In the genomic region with DNA sequence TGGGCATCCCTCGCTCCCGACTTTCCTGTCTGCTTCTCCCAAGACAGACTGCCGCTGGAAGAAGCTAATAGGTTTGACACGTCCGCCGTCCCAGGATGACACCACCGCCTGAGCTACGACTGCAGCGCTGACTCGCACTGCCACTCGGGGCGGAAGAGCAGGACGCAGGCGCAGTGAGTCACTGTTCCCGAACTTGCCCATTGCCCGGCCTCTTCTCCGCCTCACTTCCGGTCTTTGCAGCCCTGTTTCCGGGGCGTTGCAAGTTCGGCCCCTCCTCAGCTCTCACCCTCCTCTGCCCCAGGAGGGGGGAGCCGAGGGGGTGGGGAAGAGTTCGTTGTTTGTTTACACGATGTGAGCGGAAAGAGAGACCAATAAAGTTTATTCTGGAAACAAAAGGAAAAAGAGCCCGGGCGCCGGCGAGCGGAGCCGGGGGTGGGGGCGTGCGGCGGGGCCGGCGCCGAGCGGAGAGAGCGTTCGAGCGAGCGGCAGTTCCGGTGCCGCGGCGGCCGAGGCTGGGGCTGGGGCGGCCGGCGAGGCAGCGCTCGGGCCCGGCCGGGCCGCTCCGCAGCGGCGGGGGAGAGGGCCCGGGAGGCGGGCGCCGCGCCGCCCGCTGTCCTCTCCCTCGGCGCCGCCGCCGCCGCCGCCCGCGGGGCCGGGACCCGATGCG, we compare ENCODE assay signal across 8 mouse cellular contexts. TPM values are rescaled to one million over a fixed set of nuclear protein-coding genes. Genes with fewer than 3 reads are reported as not detected.
A peak's percentile ranks its signal among the peaks of the same experiment; 100 is the strongest.
DNase-seq lines count a peak whose midpoint lies in the region; ATAC-seq lines count a peak whose summit lies in the region.

No protein-coding gene starts in this region.

- no peaks in the 10 kb centered on the region for H3K36me3 ChIP-seq in heart, embryonic 14.5 days (ENCODE audit: control insufficient read depth, insufficient read depth, low read length)
- no peaks in the 10 kb centered on the region for H3K36me3 ChIP-seq in liver, embryonic 13.5 days
- H3K36me3 ChIP-seq in stomach, embryonic 16.5 days (ENCODE audit: control insufficient read depth, insufficient read depth, low read length) = no peaks in the 10 kb centered on the region

- WGBS in heart, embryonic 14.5 days = under 1% methylated on average over 49 of the region's 77 CpGs
- WGBS in liver, embryonic 13.5 days (ENCODE audit: insufficient replicate concordance) = under 1% methylated on average over 53 of the region's 77 CpGs
- under 1% methylated on average over 56 of the region's 77 CpGs for WGBS in stomach, embryonic 16.5 days

- no peaks in the 10 kb centered on the region for H3K9me3 ChIP-seq in heart, embryonic 14.5 days (ENCODE audit: control insufficient read depth, low read length)
- no peaks in the 10 kb centered on the region for H3K9me3 ChIP-seq in liver, embryonic 13.5 days (replicated peaks)
- H3K9me3 ChIP-seq in stomach, embryonic 16.5 days (replicated peaks; ENCODE audit: control insufficient read depth, low read length) = no peaks in the 10 kb centered on the region

- H3K4me3 ChIP-seq in heart, embryonic 14.5 days (ENCODE audit: control insufficient read depth in 1 of 2, insufficient read depth in 1 of 2, low read depth in 1 of 2, low read length in 2 of 2) = peak overlapping the region; percentile 85 to 86
- peak overlapping the region; percentile 93 for H3K4me3 ChIP-seq in liver, embryonic 13.5 days (replicated peaks)
- H3K4me3 ChIP-seq in stomach, embryonic 16.5 days (replicated peaks; ENCODE audit: low read length) = peak overlapping the region; percentile 62

- peak; percentile 90 for ATAC-seq in CD4-positive, CD25-positive, alpha-beta regulatory T cell, adult 4 months
- ATAC-seq in heart, embryonic 14.5 days (ENCODE audit: insufficient number of reproducible peaks, insufficient read depth, low FRiP score, low read depth) = peak; percentile 97
- ATAC-seq in liver, embryonic 13.5 days (ENCODE audit: low read depth) = peak; percentile 96
- ATAC-seq in stomach, embryonic 16.5 days (ENCODE audit: insufficient read depth, low FRiP score) = peak; percentile 98

- peak overlapping the region; percentile 81 for H3K4me2 ChIP-seq in heart, embryonic 14.5 days (ENCODE audit: low read length)
- H3K4me2 ChIP-seq in liver, embryonic 13.5 days = peak overlapping the region; percentile 91
- H3K4me2 ChIP-seq in stomach, embryonic 16.5 days (ENCODE audit: low read depth, low read length) = peak overlapping the region; percentile 75

- peak overlapping the region; percentile 93 for H3K9ac ChIP-seq in heart, embryonic 14.5 days (ENCODE audit: low read length)
- peak overlapping the region; percentile 93 for H3K9ac ChIP-seq in liver, embryonic 13.5 days
- peak overlapping the region; percentile 96 for H3K9ac ChIP-seq in stomach, embryonic 16.5 days (ENCODE audit: low read length)

- peak; percentile 93 for DNase-seq in c-Kit-negative CD71-positive TER-119-positive erythroid progenitor cells, embryonic 14.5 days (ENCODE audit: low read depth, low spot score)
- peak; percentile 95 for DNase-seq in fibroblast of lung, adult 2 months (ENCODE audit: low read depth)
- DNase-seq in kidney, postnatal 14 days = peak; percentile 98
- DNase-seq in liver, embryonic 13.5 days = peak; percentile 95
- DNase-seq in neural tube, embryonic 10.5 days (ENCODE audit: extremely low spot score, low spot score) = peak; percentile 97

- H3K4me1 ChIP-seq in heart, embryonic 14.5 days (ENCODE audit: control insufficient read depth in 2 of 2, insufficient read depth in 2 of 2, low read length in 2 of 2) = peaks cover 6 to 30% of the 10 kb centered on the region in 2 experiments
- H3K4me1 ChIP-seq in liver, embryonic 13.5 days (replicated peaks) = peaks cover 47% of the 10 kb centered on the region
- H3K4me1 ChIP-seq in stomach, embryonic 16.5 days (ENCODE audit: control insufficient read depth, insufficient read depth, low read length) = peaks cover 16% of the 10 kb centered on the region

- H3K27me3 ChIP-seq in heart, embryonic 14.5 days (ENCODE audit: control insufficient read depth, insufficient read depth, low read length) = no peaks in the 10 kb centered on the region
- no peaks in the 10 kb centered on the region for H3K27me3 ChIP-seq in liver, embryonic 13.5 days
- H3K27me3 ChIP-seq in stomach, embryonic 16.5 days (ENCODE audit: control insufficient read depth, insufficient read depth, low read length) = no peaks in the 10 kb centered on the region

- peak overlapping the region; percentile 95 to 97 for H3K27ac ChIP-seq in heart, embryonic 14.5 days (replicated peaks in 1 of 2; ENCODE audit: control insufficient read depth in 1 of 2, insufficient read depth in 1 of 2, low read depth in 2 of 2, low read length in 2 of 2)
- H3K27ac ChIP-seq in liver, embryonic 13.5 days = peak overlapping the region; percentile 95
- H3K27ac ChIP-seq in stomach, embryonic 16.5 days (ENCODE audit: low read length) = peak overlapping the region; percentile 96

RNA-seq across cellular contexts. Expression of a gene that starts 0.5 kb away (rescaled TPM):
- 10 to 100 TPM; 14.1 to 23.2 TPM for polyA plus RNA-seq in CD4-positive, CD25-positive, alpha-beta regulatory T cell, adult 4 months (2017; shearing (Covaris generic))
- 14.1 and 17.0 TPM in 2 replicates for polyA plus RNA-seq in heart, embryonic 14.5 days (2014; fragmentation: Nextera tagmentation; extraction: Ambion mirVana)
- 3.0 and 3.8 TPM in 2 replicates for polyA plus RNA-seq in liver, embryonic 13.5 days (2015; fragmentation: Nextera tagmentation; extraction: Ambion mirVana)
- 7.3 and 8.2 TPM in 2 replicates for polyA plus RNA-seq in stomach, embryonic 16.5 days (2015; fragmentation: Nextera tagmentation; extraction: Ambion mirVana)

RNA-seq across cellular contexts. Expression of a gene that starts 31.1 kb away (rescaled TPM):
- polyA plus RNA-seq in CD4-positive, CD25-positive, alpha-beta regulatory T cell, adult 4 months (2017; shearing (Covaris generic)) = 1 to 10 TPM; 4.4 to 4.7 TPM
- 4.9 TPM in 2 replicates for polyA plus RNA-seq in heart, embryonic 14.5 days (2014; fragmentation: Nextera tagmentation; extraction: Ambion mirVana)
- polyA plus RNA-seq in liver, embryonic 13.5 days (2015; fragmentation: Nextera tagmentation; extraction: Ambion mirVana) = 0.45 and 0.51 TPM in 2 replicates
- polyA plus RNA-seq in stomach, embryonic 16.5 days (2015; fragmentation: Nextera tagmentation; extraction: Ambion mirVana) = 5.7 and 6.4 TPM in 2 replicates

Comparison
In these comparisons a context has a peak if more than half of its experiments do, and no peak if none do; other contexts are left out.
1. Peak in every context shown above with its lines: DNase-seq, ATAC-seq, H3K4me3 ChIP-seq and H3K27ac ChIP-seq.